Mouse (Mus musculus) forebrain, embryonic 16.5 days (tissue): ENCODE measurements around the gene Lrrn2. TPM values are rescaled to one million over a fixed set of nuclear protein-coding genes. Genes with fewer than 3 reads are reported as not detected.
"Not testable (repeated sequence)": the region's sequence is repeated elsewhere in the genome, so short reads cannot be mapped to it uniquely, and the experiment has no call there.

ENCODE experiments used
- ATAC-seq: fragments of 200-750 bp; cut with Nextera tagmentation; 2 replicates; pipeline ENCODE4 v1.8.0; 2017; ENCODE audit warnings: mild to moderate bottlenecking, moderate library complexity
- H3K27ac ChIP-seq: fragments of 300-500 bp; sonication (generic); 2 replicates; pipeline ENCODE4 v1.5.1; 2014; ENCODE audit warnings: low read length, control low read depth
- H3K27me3 ChIP-seq: fragments of 300-500 bp; sonication (generic); replicated peaks from 2 replicates; pipeline ENCODE4 v1.6.1; 2014; ENCODE audit warnings: low read length; ENCODE audit not compliant: control insufficient read depth, insufficient read depth
- H3K36me3 ChIP-seq: fragments of 300-500 bp; sonication (generic); 2 replicates; pipeline ENCODE4 v1.6.1; 2014; ENCODE audit not compliant: control insufficient read depth, insufficient read depth
- H3K4me1 ChIP-seq: fragments of 300-500 bp; sonication (generic); replicated peaks from 2 replicates; pipeline ENCODE4 v1.6.1; 2014; ENCODE audit warnings: low read length; ENCODE audit not compliant: control insufficient read depth, insufficient read depth
- H3K4me2 ChIP-seq: fragments of 300-500 bp; sonication (generic); 2 replicates; pipeline ENCODE4 v1.6.1; 2014; ENCODE audit warnings: mild to moderate bottlenecking, low read length, control low read depth
- H3K4me3 ChIP-seq: fragments of 300-500 bp; sonication (generic); replicated peaks from 2 replicates; pipeline ENCODE4 v1.5.1; 2014; ENCODE audit warnings: mild to moderate bottlenecking, low read length, control low read depth
- H3K9ac ChIP-seq: fragments of 300-500 bp; sonication (generic); replicated peaks from 2 replicates; pipeline ENCODE4 v1.6.1; 2014; ENCODE audit warnings: low read depth, low read length, control low read depth
- H3K9me3 ChIP-seq: fragments of 300-500 bp; sonication (generic); 2 replicates; pipeline ENCODE4 v1.6.1; 2016; ENCODE audit warnings: low read length; ENCODE audit not compliant: control insufficient read depth
- WGBS: fragments of 180-500 bp; shearing (Covaris S2); extraction: QIAGEN DNeasy Blood & Tissue Kit; methylation state at CpG from one replicate; pipeline ENCODE4 v1.1.7; 2014; 5-methylcytosine and 5-hydroxymethylcytosine counted together
- microRNA-seq: library from miRNA; unstranded; fragments of <30 nt; microRNA quantifications from one replicate; pipeline ENCODE4, GENCODE M21; 2017
- polyA plus RNA-seq: library from polyadenylated mRNA; unstranded; fragments of >200 nt; fragmentation: Nextera tagmentation; extraction: Ambion mirVana; gene quantifications from 2 replicates; pipeline ENCODE4 v1.2.1, GENCODE M21; 2015

Lrrn2 gene
- polyA plus RNA-seq, 1 experiment from 2014 or later: 53.8 TPM

DNA sequence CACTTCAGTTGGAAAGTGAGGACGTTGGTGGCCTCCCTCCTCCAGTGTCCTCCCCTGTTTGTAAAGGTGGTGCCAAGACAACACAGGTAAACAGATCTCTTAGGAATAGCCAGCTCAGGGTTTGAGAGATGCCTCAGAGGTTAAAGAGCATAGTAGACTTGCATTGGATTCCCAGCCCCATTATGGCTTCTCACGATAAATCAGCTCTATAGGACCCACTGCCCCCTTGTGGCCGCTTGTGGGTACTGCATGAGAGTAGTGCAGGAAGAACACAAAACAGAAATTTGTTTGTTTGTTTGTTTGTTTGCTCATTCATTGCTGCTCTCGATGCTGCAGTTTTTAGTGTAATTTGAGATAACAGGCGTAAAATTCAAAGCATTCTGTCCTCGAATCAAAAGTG lies 88.6 kb downstream of the Lrrn2 start:
- Histone ChIP-seq H3K9me3 (no peaks in the 10 kb centered on the region), H3K27me3 (no peaks in the 10 kb centered on the region), H3K36me3 (no peaks in the 10 kb centered on the region), H3K4me3 (no peak overlapping the region), H3K4me2 (no peak overlapping the region), H3K27ac (no peak overlapping the region), H3K9ac (no peak overlapping the region), H3K4me1 (no peaks in the 10 kb centered on the region)
- WGBS: 30% methylated on average over 6 of the region's 6 CpGs
- no peak for ATAC-seq

DNA sequence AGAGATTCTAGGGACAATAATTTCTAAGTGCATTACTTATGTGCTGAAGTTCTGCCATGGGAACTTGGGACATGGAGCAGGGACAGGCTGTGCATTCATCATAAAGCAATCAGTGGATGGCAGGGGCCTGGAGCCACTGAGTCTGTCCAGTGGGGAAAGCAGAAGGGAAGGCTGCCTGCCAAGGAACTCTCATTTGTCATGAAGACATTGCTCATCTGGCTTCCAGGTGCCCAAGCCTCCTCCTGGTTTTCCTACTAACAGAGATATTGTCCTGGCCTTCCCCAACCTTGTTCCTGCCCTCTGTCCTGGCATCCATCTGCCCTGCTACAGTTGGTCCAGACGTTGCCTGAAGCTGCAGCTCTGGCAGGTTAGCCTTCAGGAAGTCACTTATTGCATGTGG lies 97.3 kb downstream of the Lrrn2 start:
- Histone ChIP-seq H3K36me3 (no peaks in the 10 kb centered on the region), H3K9me3 (no peaks in the 10 kb centered on the region), H3K4me3 (no peak overlapping the region), H3K27ac (no peak overlapping the region), H3K4me1 (no peaks in the 10 kb centered on the region), H3K27me3 (no peaks in the 10 kb centered on the region), H3K9ac (no peak overlapping the region), H3K4me2 (no peak overlapping the region)
- 87% methylated on average over 1 of the region's 1 CpGs for WGBS
- ATAC-seq: no peak

DNA sequence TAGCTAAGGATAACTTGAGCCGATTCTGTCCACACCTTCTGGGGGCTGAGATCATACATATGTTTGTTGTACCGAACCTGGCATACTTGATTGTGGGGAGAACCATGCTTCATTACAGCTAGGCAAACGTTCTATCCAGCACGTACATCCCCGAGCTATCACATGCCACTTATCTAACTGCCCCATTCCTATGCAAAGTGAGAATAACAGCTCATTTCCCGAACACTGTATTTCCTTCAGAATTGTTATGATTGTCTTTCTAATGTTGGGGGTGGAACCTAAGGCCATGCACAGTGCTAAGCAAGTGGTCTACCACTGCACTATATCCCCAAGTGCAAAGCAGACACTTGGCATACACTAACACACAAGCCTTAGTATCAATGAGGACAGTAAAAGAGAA lies 101.2 kb downstream of the Lrrn2 start:
- ATAC-seq: no peak
- H3K4me1 ChIP-seq: no peaks in the 10 kb centered on the region
- H3K4me3 ChIP-seq: no peak overlapping the region
- H3K9ac ChIP-seq: no peak overlapping the region
- H3K36me3 ChIP-seq: peaks cover 16% of the 10 kb centered on the region; the same call in 1 of the 2 replicates
- WGBS: 92% methylated on average over 6 of the region's 6 CpGs
- H3K4me2 ChIP-seq: no peak overlapping the region
- no peaks in the 10 kb centered on the region for H3K27me3 ChIP-seq
- no peaks in the 10 kb centered on the region for H3K9me3 ChIP-seq
- no peak overlapping the region for H3K27ac ChIP-seq

- ATAC-seq: peak; percentile 83
- H3K36me3 ChIP-seq: peaks cover 16% of the 10 kb centered on the region; the same call in 1 of the 2 replicates
- 65% methylated on average over 7 of the region's 7 CpGs for WGBS
These were observed 102.7 kb downstream of the Lrrn2 start for GRCm38 (mm10) chr1:132982728-132983127.

GRCm38 (mm10) chr1:132988556-132989459 lies 108.7 kb downstream of the Lrrn2 start:
- 89% methylated on average over 12 of the region's 12 CpGs for WGBS
- ATAC-seq, H3K4me2 ChIP-seq, H3K9ac ChIP-seq, H3K27me3 ChIP-seq, H3K4me1 ChIP-seq, H3K9me3 ChIP-seq, H3K4me3 ChIP-seq, H3K27ac ChIP-seq: not testable (repeated sequence)
- H3K36me3 ChIP-seq: peaks cover 36% of the 10 kb centered on the region

More at GRCm38 (mm10) chr1:132982728-132983127, 102.7 kb downstream of the Lrrn2 start:
- no peak overlapping the region for H3K4me2 ChIP-seq
- no peak overlapping the region for H3K27ac ChIP-seq
- no peak overlapping the region for H3K9ac ChIP-seq
- H3K9me3 ChIP-seq: no peaks in the 10 kb centered on the region
- H3K4me3 ChIP-seq: no peak overlapping the region
- H3K4me1 ChIP-seq: no peaks in the 10 kb centered on the region
- no peaks in the 10 kb centered on the region for H3K27me3 ChIP-seq

Small RNA genes within 50 kb of the gene (microRNA-seq; reads per million reads assigned to microRNA genes)
- not detected for gene Gm44300

Other genes with a start within 250 kb of the Lrrn2 start
- gene Nfasc, start 138.5 kb upstream of the Lrrn2 start, polyA plus RNA-seq: 49.3 and 61.8 TPM in 2 replicates
- gene Mdm4, start 150.3 kb downstream of the Lrrn2 start, polyA plus RNA-seq: 42.5 and 50.6 TPM in 2 replicates
- 16.0 and 17.9 TPM in 2 replicates for gene Pik3c2b, start 165.4 kb downstream of the Lrrn2 start, polyA plus RNA-seq